Comparison of ENCODE assay signal across 8 mouse cellular contexts in the genomic region with DNA sequence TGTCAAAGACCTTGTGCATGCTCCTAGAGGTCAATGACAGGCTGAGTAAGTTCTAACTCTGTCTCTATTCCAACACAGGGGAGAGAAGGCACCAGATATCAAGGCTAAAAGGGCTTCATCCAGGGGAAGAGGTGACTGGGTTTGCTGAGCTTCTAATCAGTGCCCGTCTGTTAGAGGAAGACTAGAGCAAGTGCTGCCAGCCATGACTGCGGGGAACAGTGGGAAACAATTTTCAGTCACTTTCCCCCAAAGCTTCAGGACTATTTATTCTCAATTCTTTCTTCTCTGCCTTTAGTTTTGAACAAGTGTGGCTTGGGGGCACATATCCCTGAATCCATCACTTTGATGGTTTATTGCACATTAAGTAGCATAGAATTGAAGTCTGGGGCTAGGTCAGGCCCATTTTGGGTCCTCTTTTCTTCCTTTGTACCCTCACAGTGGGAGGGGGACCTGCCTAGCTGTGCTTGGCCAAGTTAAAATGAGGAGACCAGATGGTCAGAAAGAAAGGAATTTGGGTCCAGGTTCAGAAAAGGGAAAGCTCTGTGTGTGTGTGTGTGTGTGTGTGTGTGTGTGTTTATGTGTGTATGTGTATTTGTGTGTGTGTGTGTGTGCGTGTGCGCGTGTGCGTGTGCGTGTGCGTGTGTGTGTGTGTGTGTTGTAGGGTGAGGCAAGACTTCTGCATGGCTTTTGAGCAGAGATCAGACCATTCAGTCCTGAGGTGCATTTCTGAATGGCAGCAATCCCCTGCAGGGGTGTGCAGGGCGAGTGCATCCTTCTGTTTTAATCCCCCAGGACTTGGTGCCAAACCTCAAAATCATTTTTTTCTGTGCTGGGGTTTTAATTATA.
A peak's percentile ranks its signal among the peaks of the same experiment; 100 is the strongest.
DNase-seq lines count a peak whose midpoint lies in the region; ATAC-seq lines count a peak whose summit lies in the region.

No protein-coding gene starts in this region.

- WGBS in neural tube, embryonic 15.5 days = 42% methylated on average over 9 of the region's 9 CpGs
- 53% methylated on average over 9 of the region's 9 CpGs for WGBS in hindbrain, embryonic 11.5 days
- WGBS in neural tube, embryonic 12.5 days = 43% methylated on average over 9 of the region's 9 CpGs

- no peaks in the 10 kb centered on the region for H3K36me3 ChIP-seq in neural tube, embryonic 15.5 days
- H3K36me3 ChIP-seq in hindbrain, embryonic 11.5 days (ENCODE audit: control insufficient read depth, insufficient read depth, low read length) = no peaks in the 10 kb centered on the region
- no peaks in the 10 kb centered on the region for H3K36me3 ChIP-seq in neural tube, embryonic 12.5 days

- DNase-seq in neural tube, embryonic 10.5 days (ENCODE audit: extremely low spot score, low spot score) = peak; percentile 27
- DNase-seq in embryo, embryonic 11 days = peak; percentile 55
- DNase-seq in hindbrain, embryonic 11.5 days (ENCODE audit: low spot score) = no peak
- no peak for DNase-seq in natural killer cell, adult 2 months (ENCODE audit: low spot score in 2 of 2)
- no peak for DNase-seq in urinary bladder, postnatal 4 days (ENCODE audit: low spot score in 2 of 2)
- no peak for DNase-seq in right cerebral cortex, postnatal 25 days

- H3K9ac ChIP-seq in neural tube, embryonic 15.5 days (replicated peaks) = no peak overlapping the region
- H3K9ac ChIP-seq in hindbrain, embryonic 11.5 days (ENCODE audit: low read depth, low read length) = no peak overlapping the region
- H3K9ac ChIP-seq in neural tube, embryonic 12.5 days = no peak overlapping the region

- no peak overlapping the region for H3K27ac ChIP-seq in neural tube, embryonic 15.5 days (replicated peaks)
- H3K27ac ChIP-seq in hindbrain, embryonic 11.5 days (ENCODE audit: low read depth, low read length) = no peak overlapping the region
- no peak overlapping the region for H3K27ac ChIP-seq in neural tube, embryonic 12.5 days

- H3K4me2 ChIP-seq in neural tube, embryonic 15.5 days = no peak overlapping the region
- no peak overlapping the region for H3K4me2 ChIP-seq in hindbrain, embryonic 11.5 days (replicated peaks; ENCODE audit: low read depth, low read length)
- H3K4me2 ChIP-seq in neural tube, embryonic 12.5 days (replicated peaks) = peak overlapping the region; percentile 38; the same call in 1 of the 2 replicates

- no peak for ATAC-seq in neural tube, embryonic 15.5 days (ENCODE audit: low FRiP score)
- ATAC-seq in hindbrain, embryonic 11.5 days (ENCODE audit: low FRiP score) = peak; percentile 54; the same call in 1 of the 2 replicates
- peak; percentile 59 for ATAC-seq in neural tube, embryonic 12.5 days (ENCODE audit: low FRiP score, low read depth)

- no peaks in the 10 kb centered on the region for H3K9me3 ChIP-seq in neural tube, embryonic 15.5 days (replicated peaks)
- no peaks in the 10 kb centered on the region for H3K9me3 ChIP-seq in hindbrain, embryonic 11.5 days (ENCODE audit: control insufficient read depth, low read length)
- H3K9me3 ChIP-seq in neural tube, embryonic 12.5 days = no peaks in the 10 kb centered on the region

- H3K4me3 ChIP-seq in neural tube, embryonic 15.5 days (replicated peaks) = no peak overlapping the region
- no peak overlapping the region for H3K4me3 ChIP-seq in hindbrain, embryonic 11.5 days (ENCODE audit: low read depth, low read length)
- H3K4me3 ChIP-seq in neural tube, embryonic 12.5 days = no peak overlapping the region

- no peaks in the 10 kb centered on the region for H3K27me3 ChIP-seq in neural tube, embryonic 15.5 days (replicated peaks)
- no peaks in the 10 kb centered on the region for H3K27me3 ChIP-seq in hindbrain, embryonic 11.5 days (ENCODE audit: control insufficient read depth, insufficient read depth, low read length)
- H3K27me3 ChIP-seq in neural tube, embryonic 12.5 days (replicated peaks) = no peaks in the 10 kb centered on the region

- peaks cover 20% of the 10 kb centered on the region for H3K4me1 ChIP-seq in neural tube, embryonic 15.5 days
- H3K4me1 ChIP-seq in hindbrain, embryonic 11.5 days (replicated peaks; ENCODE audit: control insufficient read depth, insufficient read depth, low read length) = no peaks in the 10 kb centered on the region; the same call in none of the 2 replicates
- peaks cover 23% of the 10 kb centered on the region for H3K4me1 ChIP-seq in neural tube, embryonic 12.5 days

Comparison
In these comparisons a context has a peak if more than half of its experiments do, and no peak if none do; other contexts are left out.
1. DNase-seq: peak in neural tube, embryonic 10.5 days (single experiment) and embryo, embryonic 11 days (single experiment); none in hindbrain, embryonic 11.5 days (single experiment), natural killer cell, adult 2 months (0 of 2), urinary bladder, postnatal 4 days (0 of 2) and right cerebral cortex, postnatal 25 days (single experiment).